13 mouse cellular contexts compared by ENCODE assay signal in genomic region chr13:108045646-108046045, GRCm38 (mm10). TPM values are rescaled to one million over a fixed set of nuclear protein-coding genes. Genes with fewer than 3 reads are reported as not detected.
DNase-seq lines count a peak whose midpoint lies in the region; ATAC-seq and TF ChIP-seq lines count a peak whose summit lies in the region.
"Had no signal": no experiment of that assay in that cellular context is flagged by ENCODE, and none has a peak within 500 bp of the region (broad histone marks: within the 10 kb centered on the region; RNA-seq: fewer than 3 reads in every experiment).

No protein-coding gene starts in this region.

- DNase-seq in kidney, adult 9 months, result no peak
- peak; percentile 22 for DNase-seq in T-cell, adult 2 months (ENCODE audit: low spot score)
- no peak for DNase-seq in liver, embryonic 14.5 days (ENCODE audit: low read depth in 3 of 3, low spot score in 3 of 3)
- no peak for DNase-seq in spleen, postnatal 36 days (ENCODE audit: low spot score in 2 of 2)
- no peak for DNase-seq in natural killer cell, adult 2 months (ENCODE audit: low spot score in 2 of 2)
- DNase-seq in c-Kit-positive CD71-positive TER-119-positive erythroid progenitor cells, embryonic 14.5 days (ENCODE audit: low spot score), result no peak
- DNase-seq: cerebellum, postnatal 36 days; forebrain, postnatal 0 days; kidney, postnatal 36 days; right cerebral cortex, adult 18-20 months had no signal

- H3K4me1 ChIP-seq in kidney, embryonic 16.5 days (ENCODE audit: insufficient read depth, low read length), result peaks cover 33% of the 10 kb centered on the region
- peaks cover 9 to 23% of the 10 kb centered on the region in 2 experiments for H3K4me1 ChIP-seq in liver, embryonic 14.5 days (replicated peaks; ENCODE audit: control insufficient read depth in 2 of 2, insufficient read depth in 2 of 2, low read length in 1 of 2)

- H3K27me3 ChIP-seq in kidney, embryonic 16.5 days (ENCODE audit: insufficient read depth, low read length), result no peaks in the 10 kb centered on the region
- no peaks in the 10 kb centered on the region for H3K27me3 ChIP-seq in liver, embryonic 14.5 days (ENCODE audit: control insufficient read depth, insufficient read depth, low read length)

- WGBS in kidney, embryonic 16.5 days, result 85% methylated on average over 3 of the region's 3 CpGs
- WGBS in liver, embryonic 14.5 days (ENCODE audit: insufficient replicate concordance), result 36% methylated on average over 3 of the region's 3 CpGs

- H3K9me3 ChIP-seq in kidney, embryonic 16.5 days (ENCODE audit: low read length), result no peaks in the 10 kb centered on the region
- H3K9me3 ChIP-seq in liver, embryonic 14.5 days (ENCODE audit: control insufficient read depth, low read length), result no peaks in the 10 kb centered on the region

- no peak for ATAC-seq in kidney, embryonic 16.5 days (ENCODE audit: low FRiP score, low TSS enrichment)
- ATAC-seq in CD4-positive, CD25-positive, alpha-beta regulatory T cell, adult 4 months, result peak; percentile 42
- ATAC-seq in liver, embryonic 14.5 days (ENCODE audit: insufficient read depth), result no peak
- ATAC-seq: forebrain, postnatal 0 days; Patski had no signal

- H3K36me3 ChIP-seq in kidney, embryonic 16.5 days (ENCODE audit: insufficient read depth, low read length), result peaks cover 11% of the 10 kb centered on the region
- peaks cover 11% of the 10 kb centered on the region for H3K36me3 ChIP-seq in liver, embryonic 14.5 days (replicated peaks; ENCODE audit: control insufficient read depth, insufficient read depth, low read depth)

- no peak overlapping the region for H3K27ac ChIP-seq in kidney, embryonic 16.5 days (ENCODE audit: low read length)
- H3K27ac ChIP-seq in liver, embryonic 14.5 days, result no peak overlapping the region

- peak overlapping the region; percentile 42 for H3K4me2 ChIP-seq in kidney, embryonic 16.5 days (replicated peaks; ENCODE audit: low read depth, low read length)
- peak overlapping the region; percentile 100 for H3K4me2 ChIP-seq in liver, embryonic 14.5 days (ENCODE audit: low read depth)

- TF ChIP-seq EP300 in liver, embryonic 14.5 days (IDR thresholded peaks at IDR 0.05; ENCODE audit: low read depth), result no peak

- no peak overlapping the region; the same call in 1 of the 2 replicates for H3K9ac ChIP-seq in kidney, embryonic 16.5 days (replicated peaks; ENCODE audit: low read length)
- H3K9ac ChIP-seq in liver, embryonic 14.5 days (replicated peaks), result 0 out of 2 replicates have a peak overlapping the region, but pooled peaks have one; percentile 3
- H3K9ac ChIP-seq: forebrain, postnatal 0 days had no signal

- TF ChIP-seq CTCF in liver, embryonic 14.5 days (IDR thresholded peaks at IDR 0.05; ENCODE audit: low read depth), result no peak

- peak overlapping the region; percentile 15; the same call in 1 of the 2 replicates for H3K4me3 ChIP-seq in kidney, embryonic 16.5 days (ENCODE audit: low read length)
- H3K4me3 ChIP-seq in liver, embryonic 14.5 days (ENCODE audit: insufficient read depth in 1 of 2, low read depth in 2 of 2, low read length in 2 of 2), result 0 out of 4 replicates have a peak overlapping the region, but pooled peaks have one; percentile 4 to 10

RNA-seq across cellular contexts. Expression of gene Smim15, which starts 1.4 kb away (rescaled TPM):
- 80.5 and 84.7 TPM in 2 replicates for polyA plus RNA-seq in kidney, embryonic 16.5 days (2015; fragmentation: Nextera tagmentation; extraction: Ambion mirVana)
- polyA plus RNA-seq in CD4-positive, CD25-positive, alpha-beta regulatory T cell, adult 4 months (2017; shearing (Covaris generic)), result 10 to 100 TPM; 76.2 to 86.4 TPM
- 10.7 and 17.1 TPM in 2 replicates for polyA plus RNA-seq in liver, embryonic 14.5 days (2012; rRNA removed)
- polyA plus RNA-seq in liver, embryonic 14.5 days (2014; fragmentation: Nextera tagmentation; extraction: Ambion mirVana), result 23.6 and 24.7 TPM in 2 replicates
